ENCODE assay signal across 23 mouse cellular contexts in genomic region chr3:102358801-102359200, GRCm38 (mm10).
"Had no signal": no experiment of that assay in that cellular context is flagged by ENCODE, and none has a peak within 500 bp of the region (broad histone marks: within the 10 kb centered on the region; RNA-seq: fewer than 3 reads in every experiment).

No protein-coding gene starts in this region.

- ATAC-seq: forebrain, embryonic 16.5 days; hindbrain, embryonic 16.5 days; inflammation-experienced regulatory T-cells, adult 6 months; intestine, embryonic 15.5 days; intestine, postnatal 0 days had no signal

- H3K27ac ChIP-seq: hindbrain, embryonic 10.5 days; hindbrain, embryonic 12.5 days; hindbrain, embryonic 14.5 days; intestine, embryonic 15.5 days; layer of hippocampus, adult 2 months; left cerebral cortex, adult 2 months; limb, embryonic 13.5 days; limb, embryonic 15.5 days; liver, embryonic 13.5 days; liver, embryonic 15.5 days had no signal

- H3K9ac ChIP-seq: hindbrain, embryonic 12.5 days; hindbrain, embryonic 14.5 days; intestine, embryonic 15.5 days; limb, embryonic 13.5 days; limb, embryonic 15.5 days; liver, embryonic 13.5 days; liver, embryonic 15.5 days had no signal

- H3K27me3 ChIP-seq: intestine, embryonic 15.5 days; limb, embryonic 13.5 days; limb, embryonic 15.5 days; liver, embryonic 13.5 days; liver, embryonic 15.5 days had no signal

- H3K4me3 ChIP-seq: hindbrain, embryonic 10.5 days; hindbrain, embryonic 12.5 days; intestine, embryonic 15.5 days; layer of hippocampus, adult 2 months; left cerebral cortex, adult 2 months; limb, embryonic 13.5 days; limb, embryonic 15.5 days; liver, embryonic 13.5 days; liver, embryonic 15.5 days had no signal

- DNase-seq: gastrocnemius, postnatal 25 days; kidney, adult 18-20 months; kidney, adult 8-10 months; kidney, postnatal 10 days; kidney, postnatal 25 days; kidney, postnatal 4 days; left cerebral cortex, postnatal 4 days; liver, embryonic 13.5 days; lung, adult 18-20 months had no signal

- H3K4me2 ChIP-seq: hindbrain, embryonic 12.5 days; hindbrain, embryonic 14.5 days; intestine, embryonic 15.5 days; limb, embryonic 13.5 days; limb, embryonic 15.5 days; liver, embryonic 11.5 days; liver, embryonic 13.5 days; liver, embryonic 15.5 days had no signal

- H3K9me3 ChIP-seq: hindbrain, embryonic 10.5 days; hindbrain, embryonic 12.5 days; intestine, embryonic 15.5 days; limb, embryonic 13.5 days; limb, embryonic 15.5 days; liver, embryonic 13.5 days; liver, embryonic 15.5 days had no signal

- H3K4me1 ChIP-seq: hindbrain, embryonic 12.5 days; intestine, embryonic 15.5 days; limb, embryonic 15.5 days; liver, embryonic 13.5 days; liver, embryonic 15.5 days had no signal

- H3K36me3 ChIP-seq: hindbrain, embryonic 10.5 days; hindbrain, embryonic 12.5 days; intestine, embryonic 15.5 days; limb, embryonic 13.5 days; limb, embryonic 15.5 days; liver, embryonic 13.5 days; liver, embryonic 15.5 days had no signal
